Mouse (Mus musculus) liver, embryonic 14.5 days (tissue): ENCODE data around the gene Phf24.

Experiments used
- CTCF ChIP-seq: IDR thresholded peaks from 2 replicates; pipeline ENCODE4 v1.5.1; 2016; ENCODE audit warnings: antibody characterized with exemption, low read depth, control low read depth
- EP300 ChIP-seq: IDR thresholded peaks from 2 replicates; pipeline ENCODE4 v1.6.1; 2016; ENCODE audit warnings: antibody characterized with exemption, low read depth

GRCm38 (mm10) chr4:42904966-42905365, 11.5 kb upstream of the Phf24 start:
- TF ChIP-seq EP300 (no peak), CTCF (no peak)
